Mouse (Mus musculus) liver (tissue): ENCODE measurements around the gene Rtbdn.
"Not testable (repeated sequence)": the region's sequence is repeated elsewhere in the genome, so short reads cannot be mapped to it uniquely, and the experiment has no call there.

ENCODE experiments used
- DNase-seq: peaks from one replicate; pipeline ENCODE4 v3.0.0-alpha.2; 2020; ENCODE audit warnings: mixed read lengths

The Rtbdn gene

GRCm38 (mm10) chr8:84946528-84947240 lies at the start of gene Rtbdn:
Rtbdn (plus strand) TSS chr8:84946991.
- no peak for DNase-seq

- DNase-seq, result peak; percentile 89
Measured at GRCm38 (mm10) chr8:84901071-84901470, 45.7 kb upstream of the Rtbdn start.

- peak; percentile 87 for DNase-seq
Measured at GRCm38 (mm10) chr8:84901752-84902151, 45.0 kb upstream of the Rtbdn start, which contains the start of gene Klf1. Klf1 (plus strand) TSS chr8:84901928.

GRCm38 (mm10) chr8:84902367-84902919 lies 44.3 kb upstream of the Rtbdn start:
- peak; percentile 47 for DNase-seq

GRCm38 (mm10) chr8:84902920-84903661 lies 43.7 kb upstream of the Rtbdn start:
- DNase-seq, result peak; percentile 94

GRCm38 (mm10) chr8:84904351-84904750 lies 42.4 kb upstream of the Rtbdn start:
- DNase-seq, result no peak

- no peak for DNase-seq
Measured at GRCm38 (mm10) chr8:84907037-84907436, 39.8 kb upstream of the Rtbdn start.

GRCm38 (mm10) chr8:84907493-84907892 lies 39.3 kb upstream of the Rtbdn start:
- DNase-seq, result no peak

- DNase-seq, result not testable (repeated sequence)
Measured at GRCm38 (mm10) chr8:84907979-84908378, 38.8 kb upstream of the Rtbdn start.

- DNase-seq, result peak; percentile 99
Measured at GRCm38 (mm10) chr8:84908421-84909161, 38.2 kb upstream of the Rtbdn start, which contains the start of gene Dnase2a. Dnase2a (plus strand) TSS chr8:84908560.

- no peak for DNase-seq
Measured at GRCm38 (mm10) chr8:84909162-84909767, 37.5 kb upstream of the Rtbdn start.

GRCm38 (mm10) chr8:84909949-84910348 lies 36.8 kb upstream of the Rtbdn start:
- DNase-seq, result peak; percentile 56

GRCm38 (mm10) chr8:84910551-84910950 lies 36.2 kb upstream of the Rtbdn start:
- DNase-seq, result no peak

- no peak for DNase-seq
Measured at GRCm38 (mm10) chr8:84911854-84912253, 34.9 kb upstream of the Rtbdn start.

GRCm38 (mm10) chr8:84912391-84912790 lies 34.4 kb upstream of the Rtbdn start:
- no peak for DNase-seq

- DNase-seq, result peak; percentile 91
Measured at GRCm38 (mm10) chr8:84912895-84913501, 33.8 kb upstream of the Rtbdn start.

GRCm38 (mm10) chr8:84913502-84913900 lies 33.3 kb upstream of the Rtbdn start:
- DNase-seq, result no peak

GRCm38 (mm10) chr8:84913960-84914359 lies 32.8 kb upstream of the Rtbdn start:
- peak; percentile 80 for DNase-seq

- DNase-seq, result no peak
Measured at GRCm38 (mm10) chr8:84915269-84915668, 31.5 kb upstream of the Rtbdn start.

GRCm38 (mm10) chr8:84917781-84918180 lies 29.0 kb upstream of the Rtbdn start:
- DNase-seq, result no peak

GRCm38 (mm10) chr8:84918646-84919045 lies 28.1 kb upstream of the Rtbdn start:
- DNase-seq, result no peak

- DNase-seq, result no peak
Measured at GRCm38 (mm10) chr8:84921596-84921995, 25.2 kb upstream of the Rtbdn start.
